Mouse (Mus musculus) stomach, embryonic 14.5 days (tissue): ENCODE measurements around the gene Wdr35. TPM values are rescaled to one million over a fixed set of nuclear protein-coding genes. Genes with fewer than 3 reads are reported as not detected.
"Not testable (repeated sequence)": the region's sequence is repeated elsewhere in the genome, so short reads cannot be mapped to it uniquely, and the experiment has no call there.

Experiments used
- ATAC-seq: fragments of 200-750 bp; cut with Nextera tagmentation; 2 replicates; pipeline ENCODE4 v1.8.0; 2017; ENCODE audit warnings: low read depth, moderate TSS enrichment; ENCODE audit not compliant: insufficient number of reproducible peaks, insufficient read depth, low FRiP score
- H3K27ac ChIP-seq: fragments of 300-500 bp; sonication (generic); 2 replicates; pipeline ENCODE4 v1.5.1; 2014; ENCODE audit warnings: mild to moderate bottlenecking, low read length, moderate library complexity, mixed read lengths
- H3K27me3 ChIP-seq: fragments of 300-500 bp; sonication (generic); 2 replicates; pipeline ENCODE4 v1.6.1; 2014; ENCODE audit warnings: low read length, control low read depth, mixed read lengths; ENCODE audit not compliant: control insufficient read depth, insufficient read depth
- H3K36me3 ChIP-seq: fragments of 300-500 bp; sonication (generic); 2 replicates; pipeline ENCODE4 v1.6.1; 2014; ENCODE audit warnings: mild to moderate bottlenecking, control low read depth, low read length, moderate library complexity, mixed read lengths; ENCODE audit not compliant: control insufficient read depth, insufficient read depth
- H3K4me1 ChIP-seq: fragments of 300-500 bp; sonication (generic); 2 replicates; pipeline ENCODE4 v1.6.1; 2014; ENCODE audit warnings: low read length, control low read depth, mixed read lengths; ENCODE audit not compliant: control insufficient read depth, insufficient read depth
- H3K4me2 ChIP-seq: fragments of 300-500 bp; sonication (generic); replicated peaks from 2 replicates; pipeline ENCODE4 v1.6.1; 2014; ENCODE audit warnings: low read depth, low read length, control low read depth
- H3K4me3 ChIP-seq: fragments of 300-500 bp; sonication (generic); 2 replicates; pipeline ENCODE4 v1.5.1; 2014; ENCODE audit warnings: low read depth, low read length, control low read depth
- H3K9ac ChIP-seq: fragments of 300-500 bp; sonication (generic); replicated peaks from 2 replicates; pipeline ENCODE4 v1.6.1; 2014; ENCODE audit warnings: low read depth, mild to moderate bottlenecking, control low read depth, low read length, moderate library complexity, mixed read lengths
- H3K9me3 ChIP-seq: fragments of 300-500 bp; sonication (generic); 2 replicates; pipeline ENCODE4 v1.6.1; 2016; ENCODE audit warnings: low read depth, low read length, control low read depth; ENCODE audit not compliant: control insufficient read depth
- WGBS: fragments of 180-500 bp; shearing (Covaris S2); extraction: QIAGEN DNeasy Blood & Tissue Kit; methylation state at CpG from one replicate; pipeline ENCODE4 v1.1.7; 2014; 5-methylcytosine and 5-hydroxymethylcytosine counted together
- polyA plus RNA-seq: library from polyadenylated mRNA; unstranded; fragments of >200 nt; fragmentation: Nextera tagmentation; extraction: Ambion mirVana; gene quantifications from 2 replicates; pipeline ENCODE4 v1.2.1, GENCODE M21; 2014

Gene Wdr35
- polyA plus RNA-seq, 1 experiment from 2014 or later, result 21.3 TPM

- 68% methylated on average over 3 of the region's 3 CpGs for WGBS
- Histone ChIP-seq H3K9ac (no peak overlapping the region), H3K36me3 (no peaks in the 10 kb centered on the region), H3K27me3 (no peaks in the 10 kb centered on the region), H3K27ac (no peak overlapping the region), H3K4me3 (no peak overlapping the region), H3K4me1 (no peaks in the 10 kb centered on the region), H3K9me3 (no peaks in the 10 kb centered on the region), H3K4me2 (no peak overlapping the region)
- ATAC-seq, result no peak
Measured at GRCm38 (mm10) chr12:9020986-9021385, 47.3 kb downstream of the Wdr35 start.

- Histone ChIP-seq H3K9me3 (no peaks in the 10 kb centered on the region), H3K27ac (no peak overlapping the region), H3K36me3 (no peaks in the 10 kb centered on the region), H3K4me3 (no peak overlapping the region), H3K4me2 (no peak overlapping the region), H3K4me1 (no peaks in the 10 kb centered on the region), H3K9ac (no peak overlapping the region), H3K27me3 (no peaks in the 10 kb centered on the region)
- WGBS, result 58% methylated on average over 4 of the region's 4 CpGs
- ATAC-seq, result no peak
Measured at GRCm38 (mm10) chr12:9023031-9023430, 49.3 kb downstream of the Wdr35 start.

- no peaks in the 10 kb centered on the region for H3K27me3 ChIP-seq
- H3K27ac ChIP-seq, result no peak overlapping the region
- no peaks in the 10 kb centered on the region for H3K36me3 ChIP-seq
- H3K4me3 ChIP-seq, result no peak overlapping the region
- no peak overlapping the region for H3K4me2 ChIP-seq
- 91% methylated on average over 14 of the region's 14 CpGs for WGBS
- no peak for ATAC-seq
- no peaks in the 10 kb centered on the region for H3K9me3 ChIP-seq
- H3K9ac ChIP-seq, result no peak overlapping the region
- no peaks in the 10 kb centered on the region for H3K4me1 ChIP-seq
Measured at GRCm38 (mm10) chr12:9024071-9024470, 50.4 kb downstream of the Wdr35 start.

GRCm38 (mm10) chr12:9024736-9025135 is 51.0 kb downstream of the Wdr35 start:
- H3K36me3 ChIP-seq, result no peaks in the 10 kb centered on the region
- H3K4me2 ChIP-seq, result no peak overlapping the region
- no peak overlapping the region for H3K9ac ChIP-seq
- H3K9me3 ChIP-seq, result no peaks in the 10 kb centered on the region
- no peaks in the 10 kb centered on the region for H3K27me3 ChIP-seq
- no peak overlapping the region for H3K27ac ChIP-seq
- no peaks in the 10 kb centered on the region for H3K4me1 ChIP-seq
- no peak overlapping the region for H3K4me3 ChIP-seq
- whole genome bisulfite sequencing, result 80% methylated on average over 13 of the region's 13 CpGs
- ATAC-seq, result no peak

- H3K27me3 ChIP-seq, result no peaks in the 10 kb centered on the region
- no peaks in the 10 kb centered on the region for H3K9me3 ChIP-seq
- H3K4me1 ChIP-seq, result 0 out of 2 replicates have a peak, but pooled peaks cover 4% of the 10 kb centered on the region
- ATAC-seq, result no peak
- no peak overlapping the region for H3K4me2 ChIP-seq
- H3K27ac ChIP-seq, result no peak overlapping the region
- H3K4me3 ChIP-seq, result no peak overlapping the region
- no peak overlapping the region for H3K9ac ChIP-seq
- H3K36me3 ChIP-seq, result no peaks in the 10 kb centered on the region
Measured at GRCm38 (mm10) chr12:9026843-9027242, 53.2 kb downstream of the Wdr35 start.

GRCm38 (mm10) chr12:9028816-9029215 is 55.1 kb downstream of the Wdr35 start:
- ATAC-seq, H3K36me3 ChIP-seq, H3K27me3 ChIP-seq, H3K27ac ChIP-seq, H3K9ac ChIP-seq, H3K4me1 ChIP-seq, H3K4me3 ChIP-seq, H3K9me3 ChIP-seq, H3K4me2 ChIP-seq: not testable (repeated sequence)
- WGBS, result 88% methylated on average over 7 of the region's 7 CpGs

- 37% methylated on average over 4 of the region's 4 CpGs for WGBS
- Histone ChIP-seq H3K27ac (peak overlapping the region; percentile 96), H3K27me3 (no peaks in the 10 kb centered on the region), H3K4me2 (peak overlapping the region; percentile 50; the same call in 1 of the 2 replicates), H3K9ac (peak overlapping the region; percentile 87), H3K4me3 (peak overlapping the region; percentile 49), H3K4me1 (0 out of 2 replicates have a peak, but pooled peaks cover 4% of the 10 kb centered on the region), H3K36me3 (no peaks in the 10 kb centered on the region), H3K9me3 (no peaks in the 10 kb centered on the region)
- peak; percentile 35; the same call in 1 of the 2 replicates for ATAC-seq
Measured at GRCm38 (mm10) chr12:9029506-9029887, 55.8 kb downstream of the Wdr35 start.

GRCm38 (mm10) chr12:9029888-9030723 is 56.4 kb downstream of the Wdr35 start, which contains the start of gene Ttc32:
Ttc32 (plus strand) TSS chr12:9029997.
- peak within 1 kb of the TSS; percentile 49 for H3K4me3 ChIP-seq

More at GRCm38 (mm10) chr12:9029888-9030723, 56.4 kb downstream of the Wdr35 start, which contains the start of gene Ttc32:
- Histone ChIP-seq H3K9ac (peak within 1 kb of the TSS; percentile 87), H3K9me3 (no peaks in the 10 kb centered on the region), H3K4me1 (0 out of 2 replicates have a peak, but pooled peaks cover 4% of the 10 kb centered on the region), H3K4me2 (peak within 1 kb of the TSS; percentile 50), H3K27ac (peak within 1 kb of the TSS; percentile 96), H3K27me3 (no peaks in the 10 kb centered on the region), H3K36me3 (no peaks in the 10 kb centered on the region)
- WGBS, result under 1% methylated on average over 68 of the region's 69 CpGs
- ATAC-seq, result peak; percentile 92
